Mouse (Mus musculus): Measurements from ENCODE around the gene Kpnb1. TPM values are rescaled to one million over a fixed set of nuclear protein-coding genes. Genes with fewer than 3 reads are reported as not detected.
"Not testable (repeated sequence)": the region's sequence is repeated elsewhere in the genome, so short reads cannot be mapped to it uniquely, and the experiment has no call there.

Kpnb1 gene
- total RNA-seq (2021): 10 to 100 TPM; 55.8 to 65.2 TPM
- long read RNA-seq, experiment 1, full-length matches to known transcripts: 11 of 37 reads
- long read RNA-seq, experiment 1, partial matches to known transcripts: 7 of 37 reads
- long read RNA-seq, experiment 1, other reads (novel, unspliced or antisense): 19 of 37 reads
- long read RNA-seq, experiment 2, full-length matches to known transcripts: 14 of 41 reads
- long read RNA-seq, experiment 2, partial matches to known transcripts: 9 of 41 reads
- long read RNA-seq, experiment 2, other reads (novel, unspliced or antisense): 18 of 41 reads

DNA sequence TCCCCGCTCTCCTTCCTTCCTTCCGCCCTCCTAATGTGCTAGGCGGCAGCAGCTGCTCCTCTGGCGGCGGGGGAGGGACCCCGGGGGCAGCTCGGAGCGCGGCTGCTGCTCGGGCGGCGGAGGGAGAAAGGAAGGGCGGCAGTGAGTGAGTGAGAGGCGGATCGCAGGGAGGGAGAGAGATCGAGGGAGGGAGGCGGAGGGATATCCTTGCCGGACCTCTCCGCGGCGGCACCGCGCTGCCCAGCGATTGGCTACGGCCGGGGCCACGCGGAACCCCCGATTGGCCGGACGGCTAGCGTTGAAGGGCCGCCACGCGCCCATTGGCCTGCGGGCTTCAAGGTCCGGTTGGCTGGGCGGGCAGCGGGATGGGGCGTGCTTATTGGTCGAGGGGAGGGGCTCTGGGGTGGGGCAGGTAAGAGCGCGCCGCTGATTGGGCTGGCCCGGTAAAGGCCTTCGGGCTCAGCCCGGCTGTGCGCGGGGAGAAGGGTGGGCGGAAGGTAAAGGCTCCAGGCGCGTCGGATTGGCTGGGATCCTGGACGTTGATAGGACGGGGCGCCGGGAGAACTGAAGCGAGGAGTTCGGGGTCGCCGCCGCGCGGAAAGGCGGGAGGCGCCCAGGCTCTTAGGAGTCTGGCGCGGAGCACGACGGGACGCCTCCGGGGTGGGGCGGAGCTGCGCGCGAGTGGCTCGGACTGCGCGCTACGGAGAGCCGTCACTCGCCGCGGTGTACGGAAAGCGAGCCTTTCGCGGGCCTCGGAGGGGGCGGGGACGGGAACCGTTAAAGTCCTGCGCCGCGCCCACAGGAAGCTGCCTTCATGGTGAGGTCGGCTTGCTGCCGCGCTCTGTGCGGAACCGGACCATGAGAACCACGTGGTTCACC lies at the start of gene Kpnb1:
Gene Kpnb1, minus strand, starts transcription at position 118 of the 879 bp plus-strand sequence.
- intact Hi-C loops (cut with DNase I; ENCODE audit: low total_unique reads): no loop called here
- DNase-seq: peak; percentile 100

DNA sequence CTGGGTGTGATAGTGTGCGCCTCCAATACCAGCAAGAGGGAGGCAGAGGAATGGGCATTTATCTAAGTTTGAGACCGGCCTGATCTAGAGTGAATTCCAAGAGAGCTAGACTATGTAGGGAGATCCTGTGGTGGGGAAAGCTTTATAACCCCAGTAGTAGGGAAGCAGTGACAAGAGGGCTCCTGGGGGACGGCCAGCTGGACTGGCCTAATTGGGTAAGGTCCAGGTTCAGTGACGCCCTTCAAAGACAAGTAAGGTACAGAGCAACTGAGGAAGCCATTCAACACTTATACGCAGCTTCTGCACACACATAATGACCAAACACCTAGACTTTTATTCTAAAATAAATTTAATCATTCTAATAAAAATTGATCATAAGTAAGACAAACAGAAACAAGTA lies 44.8 kb upstream of the Kpnb1 start:
- DNase-seq: no peak
- intact Hi-C loops (cut with DNase I; ENCODE audit: low total_unique reads): no loop called here

DNA sequence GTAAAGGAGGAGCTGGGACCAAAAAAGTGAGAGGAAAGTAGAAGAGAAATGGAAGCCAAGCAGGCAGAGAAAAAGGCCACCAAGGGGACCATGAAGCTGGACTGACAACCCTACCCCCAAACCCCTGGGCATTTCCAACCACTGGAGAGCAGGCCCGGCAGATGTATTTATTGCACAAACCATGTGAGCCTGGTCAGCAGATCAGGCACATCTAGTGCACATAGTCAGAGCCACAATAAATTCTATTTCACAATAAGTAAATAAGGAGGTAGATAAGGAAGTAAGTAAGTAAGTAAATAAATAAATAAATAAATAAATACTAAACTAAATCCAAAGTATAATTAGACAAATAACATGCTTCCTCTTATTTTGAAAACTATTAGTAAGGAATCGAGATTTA lies 41.7 kb upstream of the Kpnb1 start:
- intact Hi-C loops (cut with DNase I; ENCODE audit: low total_unique reads): no loop called here
- no peak for DNase-seq

DNA sequence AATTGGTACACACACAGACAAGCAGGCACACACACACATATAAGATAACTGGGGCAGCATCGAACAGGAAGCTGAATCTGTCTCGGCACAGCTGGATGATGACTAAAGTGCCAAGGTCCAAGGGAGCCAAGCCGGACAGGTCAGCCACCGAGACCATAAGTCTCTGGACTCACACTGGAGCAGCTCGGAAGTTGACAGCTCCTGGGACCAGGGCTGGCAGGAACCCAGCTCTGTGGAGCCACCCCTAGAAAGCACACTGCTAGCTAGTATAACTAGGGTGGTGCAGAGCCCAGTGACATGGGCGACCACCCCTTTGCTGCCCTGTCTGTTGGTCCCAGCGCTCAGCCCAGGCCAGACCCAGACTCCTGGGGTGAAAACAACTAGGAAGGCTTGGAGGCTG lies 41.3 kb upstream of the Kpnb1 start:
- no peak for DNase-seq

DNA sequence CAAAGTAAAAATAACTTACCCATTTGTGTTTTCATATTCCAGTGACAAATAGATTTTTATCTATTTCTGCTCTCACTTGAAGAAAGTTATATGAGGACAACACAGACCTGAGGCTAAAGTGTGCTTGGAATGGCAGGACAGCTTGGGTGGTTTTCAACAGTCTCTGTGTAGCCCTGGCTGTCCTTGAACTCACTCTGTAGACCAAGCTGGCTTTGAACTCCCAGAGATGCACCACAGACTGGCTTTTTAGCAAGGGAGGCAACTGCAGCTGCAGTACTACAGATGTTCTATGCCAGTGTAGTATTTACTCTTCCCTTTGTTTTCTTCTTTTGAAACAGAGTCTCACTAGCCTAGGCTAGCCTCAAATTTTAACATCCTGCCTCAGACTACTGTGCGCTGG lies 38.5 kb upstream of the Kpnb1 start:
- no peak for DNase-seq
- intact Hi-C loops (cut with DNase I; ENCODE audit: low total_unique reads): no loop called here

More for the DNA sequence above, 41.3 kb upstream of the Kpnb1 start:
- intact Hi-C loops (cut with DNase I; ENCODE audit: low total_unique reads): no loop called here

DNA sequence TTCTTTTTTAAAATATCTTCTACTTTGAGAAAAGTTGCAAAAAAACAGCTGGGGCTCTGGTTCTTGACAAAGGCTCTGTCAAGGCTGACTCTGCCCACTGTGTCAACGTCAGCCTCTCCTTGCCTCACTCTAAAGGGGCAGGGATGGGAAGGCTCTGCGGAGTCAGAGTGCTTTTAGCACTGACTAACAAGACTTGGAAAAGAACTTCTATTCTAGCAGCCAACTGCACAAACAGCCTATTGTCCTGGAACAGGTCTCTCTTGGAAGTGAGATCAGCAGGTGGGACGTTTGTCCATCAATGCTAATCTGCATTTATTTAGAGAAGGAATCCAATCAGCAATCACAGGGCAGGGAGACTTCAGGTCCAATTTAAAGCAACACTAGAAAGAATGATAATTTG lies 35.8 kb upstream of the Kpnb1 start:
- intact Hi-C loops (cut with DNase I; ENCODE audit: low total_unique reads): no loop called here
- DNase-seq: no peak

DNA sequence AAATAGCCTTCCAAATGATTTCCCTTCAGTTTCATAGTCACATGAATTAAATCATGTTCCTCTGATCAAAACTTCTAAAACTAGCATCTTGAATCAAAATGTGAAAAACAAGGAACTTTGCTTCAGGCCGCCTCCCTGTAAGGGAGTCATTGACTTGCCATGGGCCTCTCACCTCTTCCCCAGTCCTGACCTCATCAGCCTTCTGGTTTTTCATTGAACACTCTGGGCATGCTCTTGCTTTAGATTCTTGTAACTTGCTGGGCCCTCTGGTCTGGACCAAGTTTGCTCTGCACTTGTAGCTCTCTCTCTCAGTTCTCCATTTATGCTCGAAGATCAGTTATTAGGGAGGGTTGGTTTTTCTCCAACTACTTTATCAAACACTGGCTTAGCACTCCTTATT lies 33.9 kb upstream of the Kpnb1 start:
- intact Hi-C loops (cut with DNase I; ENCODE audit: low total_unique reads): no loop called here

DNA sequence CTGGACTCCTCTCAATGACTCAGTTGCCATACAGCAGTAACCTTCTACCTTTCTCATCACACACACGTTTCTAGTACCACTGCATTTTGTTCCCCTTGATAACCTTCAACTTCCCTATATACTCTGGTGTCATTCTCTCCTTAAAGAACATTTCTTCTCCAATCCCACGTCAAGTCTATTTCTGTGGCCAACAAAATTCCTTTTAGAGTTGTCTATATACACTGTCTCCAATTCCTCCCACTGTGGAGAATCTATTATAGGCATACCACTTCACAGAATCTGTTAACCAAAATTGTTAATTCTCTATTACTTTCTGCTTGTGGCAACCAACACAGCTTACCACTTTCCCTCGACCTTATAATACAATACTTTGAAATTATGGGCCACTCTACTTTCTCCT lies 32.5 kb upstream of the Kpnb1 start:
- intact Hi-C loops (cut with DNase I; ENCODE audit: low total_unique reads): no loop called here

More for the DNA sequence above, 33.9 kb upstream of the Kpnb1 start:
- no peak for DNase-seq

DNA sequence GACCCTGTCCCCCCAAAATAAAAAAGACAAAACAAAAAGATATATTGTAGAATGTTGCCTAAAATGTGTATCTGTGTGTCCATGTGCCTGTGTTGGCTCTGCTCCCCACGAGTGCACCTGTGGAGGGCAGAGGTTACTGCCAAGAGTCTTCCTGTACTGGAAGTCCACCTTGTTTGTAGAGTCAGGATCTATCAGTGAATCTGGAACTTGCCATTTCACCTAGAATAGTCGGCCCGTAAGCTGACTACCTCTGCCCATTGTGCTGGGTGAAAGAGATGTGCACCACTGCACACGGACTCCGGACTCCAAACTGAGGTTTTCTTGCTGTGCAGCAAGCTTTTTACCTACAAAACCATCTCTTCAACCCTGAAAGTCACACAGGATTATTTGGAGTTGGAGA lies 26.7 kb upstream of the Kpnb1 start:
- DNase-seq: no peak
- intact Hi-C loops (cut with DNase I; ENCODE audit: low total_unique reads): no loop called here

More for the DNA sequence above, 32.5 kb upstream of the Kpnb1 start:
- DNase-seq: no peak

DNA sequence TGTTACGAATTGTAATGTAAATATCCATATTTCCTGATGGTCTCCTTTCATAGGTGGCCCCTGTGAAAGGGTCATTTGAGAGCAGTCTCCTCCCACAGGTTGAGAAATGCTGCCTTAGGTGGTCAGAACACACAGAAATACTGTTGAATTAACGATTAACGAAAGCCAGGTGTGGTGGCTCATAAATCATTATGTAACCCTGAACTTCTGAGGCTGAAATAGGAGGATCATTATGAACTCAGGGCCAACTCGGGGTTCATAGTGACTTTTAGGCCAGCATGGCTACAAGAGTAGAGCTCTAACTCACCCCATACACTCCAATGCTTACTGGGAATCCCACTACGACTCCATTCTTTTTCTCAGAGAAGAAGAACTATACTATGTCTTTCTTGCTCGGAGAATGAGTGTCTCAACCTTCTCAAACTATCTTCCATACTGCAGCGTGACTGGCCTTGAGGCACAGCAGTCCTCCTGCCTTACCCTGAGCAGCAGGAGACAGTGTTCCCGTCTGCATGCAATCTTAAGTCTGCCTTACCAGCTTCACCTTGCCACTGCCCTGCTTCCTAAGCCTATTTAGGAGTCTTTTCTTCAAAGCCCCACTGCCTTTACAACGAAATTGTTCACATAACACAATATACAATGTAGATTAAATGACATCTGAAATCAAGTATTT lies 23.2 kb upstream of the Kpnb1 start:
- intact Hi-C loops (cut with DNase I; ENCODE audit: low total_unique reads): no loop called here
- DNase-seq: no peak

DNA sequence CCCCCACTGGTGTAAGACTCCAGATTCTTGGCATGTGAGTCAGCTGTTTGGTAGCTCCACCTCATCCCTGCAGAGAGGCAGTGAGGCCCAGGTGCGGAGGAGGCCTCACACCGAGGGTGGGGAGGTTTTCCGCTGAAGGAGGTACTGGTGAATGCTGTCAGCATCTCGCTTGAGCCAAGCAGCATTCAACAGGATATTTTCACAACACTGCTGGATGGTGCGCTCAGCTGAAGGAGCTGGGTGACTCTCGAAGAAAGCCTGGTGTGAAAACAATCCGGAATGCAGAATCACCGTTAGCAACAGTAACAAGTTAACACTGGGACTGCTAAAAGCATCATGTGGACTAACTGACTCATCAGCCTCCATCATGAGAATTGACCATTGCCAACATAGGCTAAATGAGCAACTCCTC lies 19.3 kb upstream of the Kpnb1 start:
- DNase-seq: no peak
- intact Hi-C loops (cut with DNase I; ENCODE audit: low total_unique reads): loop anchor here (10.0 kb wide), 1 partner anchor 188 kb away; no protein-coding TSS in a partner anchor

DNA sequence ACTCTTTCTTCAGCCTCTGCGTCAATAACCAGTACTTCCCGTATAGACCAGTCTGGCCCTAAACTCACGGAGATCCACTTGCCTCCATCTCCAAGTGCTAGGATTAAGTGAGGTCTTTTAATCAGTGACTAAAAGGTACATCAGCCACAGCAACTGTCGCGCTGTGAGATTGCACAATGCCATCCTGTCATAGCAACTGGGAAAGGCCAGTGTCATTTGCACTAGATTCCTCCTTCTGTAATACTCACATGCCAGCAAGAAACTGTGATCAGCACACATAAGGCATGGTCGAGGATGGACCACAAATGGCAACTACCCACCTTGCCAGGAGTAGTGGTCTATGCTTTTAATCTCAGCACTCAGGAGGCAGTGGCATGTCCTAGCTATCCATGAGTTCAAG lies 11.8 kb upstream of the Kpnb1 start:
- no peak for DNase-seq
- intact Hi-C loops (cut with DNase I; ENCODE audit: low total_unique reads): no loop called here

DNA sequence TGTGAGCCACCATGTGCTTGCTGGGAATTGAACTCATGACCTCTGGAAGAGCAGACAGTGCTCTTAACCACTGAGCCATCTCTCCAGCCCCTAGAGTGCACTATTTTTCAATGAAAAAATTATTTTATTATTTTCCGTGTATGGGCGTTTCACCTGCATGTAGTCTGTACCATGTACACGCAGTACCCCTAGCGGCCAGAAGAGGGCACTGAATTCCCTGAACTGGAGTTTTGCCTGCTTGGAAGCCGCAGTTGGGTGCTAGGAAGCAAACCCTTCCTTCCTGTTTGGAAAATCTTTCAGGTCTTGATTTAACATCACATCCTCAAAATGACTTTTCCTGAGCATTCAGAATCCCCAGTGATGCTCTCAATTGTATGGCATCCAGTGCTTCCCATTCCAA lies 10.9 kb upstream of the Kpnb1 start:
- intact Hi-C loops (cut with DNase I; ENCODE audit: low total_unique reads): no loop called here
- peak; percentile 27 for DNase-seq

DNA sequence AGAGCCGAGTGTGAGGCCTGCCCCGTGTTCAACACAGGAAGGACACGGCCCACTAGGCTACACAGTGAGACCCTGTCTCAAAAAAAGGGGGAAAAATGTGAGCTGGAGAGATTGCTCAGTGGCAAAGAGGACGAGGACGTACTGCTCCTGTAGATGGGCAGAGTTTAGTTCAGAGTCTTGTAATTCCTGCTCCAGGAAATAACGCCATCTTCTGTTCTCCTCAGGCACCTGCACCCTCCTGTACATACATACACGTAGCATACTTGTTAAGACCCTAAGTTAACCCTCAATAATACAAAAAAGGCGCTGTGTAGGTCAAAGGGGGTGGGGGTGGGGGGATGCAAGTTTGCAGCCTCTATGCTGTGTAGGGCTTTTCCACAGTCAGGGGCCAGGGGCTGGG lies 9.3 kb upstream of the Kpnb1 start:
- no peak for DNase-seq
- intact Hi-C loops (cut with DNase I; ENCODE audit: low total_unique reads): no loop called here

DNA sequence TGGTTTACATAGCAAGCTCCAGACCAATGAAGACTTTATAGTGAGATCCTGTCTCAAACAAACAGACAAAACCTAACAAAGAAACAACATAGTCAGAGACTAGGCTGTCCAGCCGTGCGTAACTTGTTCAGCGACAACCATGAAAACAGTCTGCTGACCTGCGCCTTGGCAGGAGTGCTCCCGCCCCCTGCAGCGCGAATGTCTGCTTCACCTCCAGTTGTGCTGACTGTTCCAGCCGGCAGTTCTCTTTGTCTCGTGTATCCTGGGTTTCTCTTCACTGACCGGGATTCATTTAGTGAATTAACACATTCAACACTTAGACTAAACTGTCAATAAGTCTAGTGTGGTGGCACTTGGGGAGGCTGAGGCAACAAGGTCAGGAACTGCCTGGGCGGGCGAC lies 8.9 kb upstream of the Kpnb1 start:
- intact Hi-C loops (cut with DNase I; ENCODE audit: low total_unique reads): no loop called here
- DNase-seq: no peak

DNA sequence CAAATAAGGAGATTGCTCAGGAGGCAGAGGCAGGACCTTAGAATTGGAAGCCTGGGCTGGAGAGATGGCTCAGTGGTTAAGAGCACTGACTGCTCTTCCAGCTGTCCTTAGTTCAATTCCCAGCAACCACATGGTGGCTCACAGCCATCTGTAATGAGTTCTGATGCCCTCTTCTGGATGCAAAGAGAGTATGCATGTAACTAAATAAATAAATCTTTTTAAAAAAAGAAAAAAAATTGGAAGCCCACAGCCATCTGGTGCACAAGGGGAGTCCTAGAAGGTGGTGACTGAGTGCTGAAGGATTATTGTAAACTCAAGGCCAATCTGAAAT lies 4.9 kb upstream of the Kpnb1 start:
- intact Hi-C loops (cut with DNase I; ENCODE audit: low total_unique reads): no loop called here

DNA sequence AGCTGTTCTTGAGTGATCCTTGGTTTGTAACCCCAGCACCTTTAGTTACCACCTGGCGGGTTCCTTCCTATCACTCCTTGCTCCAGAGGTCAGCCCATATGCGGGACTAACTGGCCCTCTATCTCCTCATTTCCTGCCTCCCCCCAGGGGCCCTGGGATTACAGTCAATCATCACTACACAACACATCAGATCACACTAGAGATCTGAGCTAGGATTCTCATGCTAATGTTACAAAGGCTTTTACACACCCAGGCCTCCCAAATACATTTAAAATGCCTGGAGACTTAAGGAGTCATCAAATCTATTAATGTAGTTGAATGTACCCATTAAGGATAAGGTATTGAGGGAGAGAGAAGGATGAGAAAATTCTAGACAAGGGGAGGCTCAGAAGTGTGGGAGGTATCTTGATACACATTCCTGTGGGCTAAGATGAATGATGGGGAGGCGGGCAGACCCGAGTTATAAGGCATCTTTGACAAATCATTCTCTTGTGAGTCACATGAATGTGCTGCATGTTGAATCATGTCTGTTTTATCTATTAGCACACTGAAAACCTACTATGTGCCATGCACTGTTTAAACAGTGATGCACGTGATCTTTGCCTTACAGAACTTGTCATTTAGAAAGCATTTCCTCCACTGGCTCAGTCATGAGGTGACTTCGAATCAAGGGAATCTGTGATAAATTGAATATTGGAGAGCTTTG lies 4.4 kb upstream of the Kpnb1 start:
- intact Hi-C loops (cut with DNase I; ENCODE audit: low total_unique reads): no loop called here
- no peak for DNase-seq

More for the DNA sequence above, 4.9 kb upstream of the Kpnb1 start:
- no peak for DNase-seq

DNA sequence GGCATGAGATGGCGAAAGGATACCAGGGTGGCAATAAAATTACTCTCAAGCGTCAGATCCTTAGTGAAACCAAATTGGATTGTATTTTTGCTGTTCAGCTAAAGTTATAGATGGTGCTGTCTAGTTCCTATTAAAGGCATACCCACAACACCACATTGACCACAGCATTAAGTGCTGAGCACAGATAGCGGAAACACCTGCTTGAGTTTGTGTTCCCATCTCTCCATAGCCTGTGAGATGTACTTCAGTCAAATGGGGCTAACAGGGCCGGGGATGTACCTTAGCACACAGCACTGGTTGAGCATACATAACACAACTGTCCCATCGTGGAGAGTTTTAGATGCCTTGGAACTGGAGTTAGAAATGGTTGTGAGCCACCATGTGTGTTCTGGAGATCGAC lies 3.3 kb upstream of the Kpnb1 start:
- DNase-seq: no peak
- intact Hi-C loops (cut with DNase I; ENCODE audit: low total_unique reads): no loop called here

DNA sequence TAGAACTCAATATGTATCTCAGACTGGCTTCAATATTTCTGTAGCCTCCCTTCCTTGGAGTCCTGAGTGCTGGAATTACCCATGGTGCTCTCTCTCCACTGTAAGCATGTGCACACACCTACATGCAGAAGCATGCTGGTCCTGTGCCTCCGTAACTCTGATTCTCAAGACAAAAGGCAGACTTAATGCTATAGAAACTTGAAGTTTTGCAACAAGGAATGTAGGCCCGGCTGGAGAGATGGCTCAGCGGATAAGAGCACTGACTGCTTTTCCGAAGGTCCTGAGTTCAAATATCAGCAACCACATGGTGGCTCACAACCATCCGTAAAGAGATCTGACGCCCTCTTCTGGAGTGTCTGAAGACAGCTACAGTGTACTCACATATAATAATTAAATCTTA lies 2.0 kb upstream of the Kpnb1 start:
- intact Hi-C loops (cut with DNase I; ENCODE audit: low total_unique reads); DNase-seq: not testable (repeated sequence)

DNA sequence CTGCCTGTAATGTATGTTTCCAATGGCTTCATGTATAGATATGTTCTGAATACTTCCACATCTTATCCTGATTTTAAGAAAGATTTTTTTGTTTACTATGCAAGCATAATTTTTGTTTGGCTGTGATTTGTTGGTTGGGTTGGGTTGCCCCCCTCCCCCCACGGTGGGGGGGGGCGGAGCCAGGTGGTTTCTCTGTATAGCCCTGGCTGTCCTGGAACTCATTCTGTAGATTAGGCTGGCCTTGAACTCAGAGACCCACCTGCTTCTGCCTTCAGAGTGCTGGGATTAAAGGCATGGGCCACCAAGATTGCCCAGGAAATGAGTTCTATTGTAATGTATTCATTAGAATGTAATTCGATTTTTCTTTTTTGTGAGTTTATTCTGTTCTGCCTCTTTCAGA lies 1.6 kb upstream of the Kpnb1 start:
- DNase-seq: no peak
- intact Hi-C loops (cut with DNase I; ENCODE audit: low total_unique reads): no loop called here
